Mouse (Mus musculus) stomach, embryonic 16.5 days (tissue): Measurements from ENCODE around the gene Pax6. TPM values are rescaled to one million over a fixed set of nuclear protein-coding genes. Genes with fewer than 3 reads are reported as not detected.
A peak's percentile ranks its signal among the peaks of the same experiment; 100 is the strongest.

ENCODE experiments used
- ATAC-seq: fragments of 200-750 bp; cut with Nextera tagmentation; 2 replicates; pipeline ENCODE4 v1.8.0; 2017; ENCODE audit warnings: moderate number of reproducible peaks, moderate TSS enrichment; ENCODE audit not compliant: insufficient read depth, low FRiP score
- H3K27ac ChIP-seq: fragments of 300-500 bp; sonication (generic); 2 replicates; pipeline ENCODE4 v1.5.1; 2014; ENCODE audit warnings: low read length
- H3K27me3 ChIP-seq: fragments of 300-500 bp; sonication (generic); 2 replicates; pipeline ENCODE4 v1.6.1; 2014; ENCODE audit warnings: low read length, control low read depth, mixed read lengths; ENCODE audit not compliant: control insufficient read depth, insufficient read depth
- H3K36me3 ChIP-seq: fragments of 300-500 bp; sonication (generic); 2 replicates; pipeline ENCODE4 v1.6.1; 2014; ENCODE audit warnings: low read length; ENCODE audit not compliant: control insufficient read depth, insufficient read depth
- H3K4me1 ChIP-seq: fragments of 300-500 bp; sonication (generic); 2 replicates; pipeline ENCODE4 v1.6.1; 2014; ENCODE audit warnings: low read length, control low read depth, mixed read lengths; ENCODE audit not compliant: control insufficient read depth, insufficient read depth
- H3K4me2 ChIP-seq: fragments of 300-500 bp; sonication (generic); 2 replicates; pipeline ENCODE4 v1.6.1; 2014; ENCODE audit warnings: low read depth, low read length, mixed read lengths
- H3K4me3 ChIP-seq: fragments of 300-500 bp; sonication (generic); replicated peaks from 2 replicates; pipeline ENCODE4 v1.5.1; 2014; ENCODE audit warnings: mild to moderate bottlenecking, low read length
- H3K9ac ChIP-seq: fragments of 300-500 bp; sonication (generic); 2 replicates; pipeline ENCODE4 v1.6.1; 2014; ENCODE audit warnings: low read length
- H3K9me3 ChIP-seq: fragments of 300-500 bp; sonication (generic); replicated peaks from 2 replicates; pipeline ENCODE4 v1.6.1; 2016; ENCODE audit warnings: low read length, control low read depth; ENCODE audit not compliant: control insufficient read depth
- WGBS: fragments of 180-500 bp; shearing (Covaris S2); extraction: QIAGEN DNeasy Blood & Tissue Kit; methylation state at CpG from one replicate; pipeline ENCODE4 v1.1.7; 2014; 5-methylcytosine and 5-hydroxymethylcytosine counted together
- polyA plus RNA-seq: library from polyadenylated mRNA; unstranded; fragments of >200 nt; fragmentation: Nextera tagmentation; extraction: Ambion mirVana; gene quantifications from 2 replicates; pipeline ENCODE4 v1.2.1, GENCODE M21; 2015

Pax6 gene
- polyA plus RNA-seq, 1 experiment from 2014 or later: 1.7 TPM

DNA sequence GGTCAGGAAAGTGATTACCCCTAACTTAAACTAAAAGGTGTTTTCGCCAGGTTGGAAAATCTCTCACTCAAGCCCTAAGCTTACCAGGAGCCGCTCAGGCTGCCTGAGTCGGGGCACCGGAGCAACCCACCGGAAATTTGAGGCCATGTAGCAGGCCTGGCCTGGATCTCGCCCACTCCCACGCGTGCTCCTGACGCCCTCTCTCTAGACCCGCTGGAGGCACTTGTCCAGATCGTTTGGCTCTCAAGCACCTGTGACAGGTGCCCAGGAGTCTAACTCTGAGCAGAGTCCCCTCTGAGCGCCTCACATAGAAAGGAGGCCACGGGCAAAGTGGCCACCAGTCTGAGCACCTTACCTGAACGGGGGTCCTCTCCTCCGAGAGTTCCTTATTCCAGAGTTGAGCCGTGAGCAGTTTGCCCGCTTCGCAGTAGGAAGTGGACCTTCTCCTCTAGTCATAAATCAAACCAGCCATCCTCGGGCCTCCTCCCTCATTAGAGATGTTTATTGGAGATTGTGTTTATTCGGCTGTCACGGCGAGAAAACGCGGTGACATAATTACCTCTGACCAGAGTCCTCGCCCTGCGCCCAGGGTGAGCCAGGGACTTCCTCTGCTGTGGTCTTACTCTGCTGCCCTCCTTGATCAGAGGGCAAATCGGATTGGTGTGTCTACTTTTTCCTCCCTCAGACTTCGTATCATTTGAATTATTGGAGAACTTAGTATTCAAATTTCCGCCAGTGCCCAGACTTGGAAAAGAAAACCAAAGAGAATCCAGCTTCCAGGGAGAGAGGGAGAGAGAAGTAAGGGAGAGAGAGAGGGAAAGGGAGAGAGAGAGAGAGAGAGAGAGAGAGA is 1.4 kb downstream of the Pax6 start:
- Histone ChIP-seq H3K4me3 (no peak overlapping the region), H3K27me3 (peaks cover 95% of the 10 kb centered on the region), H3K27ac (no peak overlapping the region), H3K4me1 (peaks cover 19% of the 10 kb centered on the region), H3K4me2 (no peak overlapping the region), H3K9me3 (no peaks in the 10 kb centered on the region), H3K36me3 (no peaks in the 10 kb centered on the region), H3K9ac (no peak overlapping the region)
- ATAC-seq: no peak
- WGBS: 2% methylated on average over 29 of the region's 29 CpGs

DNA sequence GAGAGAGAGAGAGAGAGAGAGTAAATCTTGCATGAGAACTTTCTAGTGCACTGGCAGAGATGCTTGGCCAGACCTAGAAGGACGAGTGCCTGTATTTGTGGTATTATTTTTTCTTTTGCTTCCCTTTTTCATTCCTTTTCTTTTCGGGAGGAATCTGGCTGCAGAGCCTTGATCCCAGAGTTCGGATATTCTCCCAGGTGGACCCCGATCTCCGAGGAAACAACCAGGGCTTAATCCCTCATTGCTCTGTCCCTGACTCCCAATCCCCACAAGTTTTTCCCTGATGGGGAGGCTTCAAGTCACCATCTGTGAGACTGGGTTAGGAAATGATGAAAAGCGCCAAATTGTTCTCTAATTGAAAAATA is 2.0 kb downstream of the Pax6 start:
- no peaks in the 10 kb centered on the region for H3K36me3 ChIP-seq
- no peak overlapping the region for H3K9ac ChIP-seq
- no peak overlapping the region for H3K27ac ChIP-seq
- ATAC-seq: no peak
- H3K9me3 ChIP-seq: no peaks in the 10 kb centered on the region
- H3K4me3 ChIP-seq: no peak overlapping the region
- H3K4me2 ChIP-seq: no peak overlapping the region
- WGBS: 3% methylated on average over 6 of the region's 6 CpGs
- H3K27me3 ChIP-seq: peaks cover 94% of the 10 kb centered on the region
- H3K4me1 ChIP-seq: peaks cover 19% of the 10 kb centered on the region

DNA sequence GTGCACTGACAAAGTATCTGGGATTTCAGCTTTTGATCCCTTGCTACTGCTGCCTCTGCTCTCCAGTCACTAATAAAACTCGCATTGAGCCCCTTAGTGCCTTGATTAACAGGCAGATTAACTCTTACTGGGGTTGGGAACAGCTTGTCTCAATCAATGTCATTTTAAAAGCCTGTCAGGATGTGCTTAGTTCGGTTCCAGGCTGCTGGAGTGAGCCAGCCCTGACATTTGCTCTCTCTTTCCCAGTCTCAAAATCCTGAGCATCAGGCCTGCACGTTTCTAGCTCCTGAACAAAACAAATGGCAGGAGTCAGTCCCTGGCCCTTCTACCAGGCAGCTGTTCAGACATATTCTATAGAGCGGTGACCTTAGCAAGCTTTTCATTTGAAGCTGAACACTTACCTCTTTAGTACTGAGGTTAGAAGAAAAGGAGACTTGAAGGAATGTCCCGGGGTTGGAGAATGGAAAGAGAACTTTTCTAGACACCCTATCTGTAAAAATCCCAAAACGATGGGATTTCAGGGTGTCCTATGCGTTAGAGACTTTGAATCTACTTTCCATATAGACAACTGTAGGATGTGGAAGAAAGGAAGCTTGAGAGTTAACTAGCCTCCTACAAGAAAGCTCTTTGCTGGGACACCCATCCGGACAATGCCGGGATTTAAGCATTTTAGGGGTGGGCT is 2.6 kb downstream of the Pax6 start:
- Histone ChIP-seq H3K36me3 (no peaks in the 10 kb centered on the region), H3K27ac (no peak overlapping the region), H3K9me3 (no peaks in the 10 kb centered on the region), H3K4me2 (no peak overlapping the region), H3K4me3 (no peak overlapping the region), H3K9ac (no peak overlapping the region), H3K27me3 (peaks cover 92% of the 10 kb centered on the region), H3K4me1 (peaks cover 23% of the 10 kb centered on the region)
- WGBS: 3% methylated on average over 9 of the region's 9 CpGs
- no peak for ATAC-seq

DNA sequence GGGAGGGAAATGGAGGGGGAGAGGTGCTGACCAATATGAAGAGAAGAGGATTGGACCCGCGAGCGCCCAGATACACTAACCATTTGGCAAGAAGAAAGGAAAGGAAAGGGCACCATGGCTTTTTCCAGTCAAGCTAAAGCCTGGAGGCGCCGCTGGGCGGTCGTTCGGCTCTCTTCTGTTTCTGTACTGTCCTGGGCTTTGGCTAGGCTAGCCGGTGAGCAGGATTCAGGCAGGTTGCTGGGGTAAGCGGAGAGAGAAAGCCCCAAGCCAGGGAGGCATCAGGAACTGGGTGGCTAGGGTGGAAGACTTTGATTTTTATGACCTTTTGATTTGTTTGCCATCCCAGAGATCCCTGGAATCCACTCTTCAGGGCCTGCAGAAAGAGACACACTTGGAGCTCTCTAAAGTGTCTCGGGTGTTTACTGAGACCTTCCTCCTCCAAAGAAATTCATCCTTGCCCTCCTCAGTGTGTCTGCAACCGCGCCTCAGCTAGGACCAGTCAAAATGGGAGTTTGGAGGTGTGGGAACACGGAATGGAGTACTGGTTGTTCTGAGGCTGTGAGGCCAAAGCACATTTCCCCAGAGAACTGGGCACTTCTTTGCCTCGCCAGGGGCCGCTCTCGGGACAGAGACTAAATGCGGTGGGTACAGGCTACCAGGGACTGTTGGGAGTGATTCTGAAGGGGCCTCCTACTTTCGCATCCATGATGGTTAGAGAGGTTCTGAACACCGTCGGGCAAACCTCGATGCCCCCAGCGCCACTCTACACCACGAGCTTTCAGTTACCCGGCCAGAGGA is 3.3 kb downstream of the Pax6 start:
- no peak overlapping the region for H3K27ac ChIP-seq
- 3% methylated on average over 25 of the region's 25 CpGs for WGBS
- peaks cover 26% of the 10 kb centered on the region for H3K4me1 ChIP-seq
- no peak overlapping the region for H3K9ac ChIP-seq
- no peak overlapping the region for H3K4me2 ChIP-seq
- no peak for ATAC-seq
- H3K4me3 ChIP-seq: no peak overlapping the region; the same call in 1 of the 2 replicates
- peaks cover 91% of the 10 kb centered on the region for H3K27me3 ChIP-seq
- H3K36me3 ChIP-seq: no peaks in the 10 kb centered on the region
- H3K9me3 ChIP-seq: no peaks in the 10 kb centered on the region

DNA sequence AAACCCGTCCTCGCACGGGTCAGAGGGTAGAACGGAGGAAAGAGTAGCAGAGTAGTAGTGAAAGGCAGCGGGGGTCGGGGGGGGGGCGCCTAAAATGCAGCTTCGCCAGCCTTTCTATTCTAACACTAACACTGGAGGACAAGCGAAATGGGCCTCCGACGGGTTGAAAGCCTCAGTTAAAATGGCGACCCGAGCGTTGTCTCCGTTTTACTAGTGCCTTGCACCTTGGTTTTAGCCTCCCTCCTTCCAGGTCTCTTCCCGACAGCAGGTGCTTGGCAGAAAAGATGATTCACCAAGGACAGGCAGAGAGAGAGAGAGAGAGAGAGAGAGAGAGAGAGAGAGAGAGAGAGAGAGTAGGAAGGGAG is 3.9 kb downstream of the Pax6 start:
- no peak for ATAC-seq
- Histone ChIP-seq H3K9ac (no peak overlapping the region), H3K36me3 (no peaks in the 10 kb centered on the region), H3K4me2 (no peak overlapping the region), H3K27ac (no peak overlapping the region), H3K27me3 (peaks cover 90% of the 10 kb centered on the region), H3K9me3 (no peaks in the 10 kb centered on the region), H3K4me3 (no peak overlapping the region; the same call in 1 of the 2 replicates), H3K4me1 (peaks cover 23% of the 10 kb centered on the region)
- 2% methylated on average over 16 of the region's 16 CpGs for WGBS

DNA sequence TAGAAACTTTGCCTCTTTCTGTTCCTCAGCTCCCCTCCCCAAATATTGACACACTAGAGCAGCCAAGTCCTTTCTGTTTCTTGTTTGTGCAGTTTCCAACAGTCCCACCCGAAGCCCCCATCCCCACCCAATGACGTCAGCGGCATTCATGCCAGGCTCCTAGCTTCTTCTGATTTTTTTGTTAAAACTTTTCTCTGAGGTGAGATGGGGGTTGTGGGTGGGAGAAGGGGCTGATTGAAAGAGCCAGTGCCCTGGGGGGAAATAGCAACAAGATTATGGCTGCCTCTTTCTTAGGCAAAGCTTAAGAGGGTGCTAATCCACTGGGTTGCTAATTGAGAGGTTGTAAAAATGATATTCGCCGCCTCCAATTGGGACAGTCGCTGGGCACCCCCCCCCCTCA is 4.4 kb downstream of the Pax6 start:
- Histone ChIP-seq H3K36me3 (no peaks in the 10 kb centered on the region), H3K9me3 (no peaks in the 10 kb centered on the region), H3K27ac (no peak overlapping the region), H3K9ac (no peak overlapping the region), H3K4me3 (no peak overlapping the region), H3K4me1 (peaks cover 23% of the 10 kb centered on the region), H3K27me3 (peaks cover 90% of the 10 kb centered on the region), H3K4me2 (no peak overlapping the region)
- ATAC-seq: no peak
- WGBS: 1% methylated on average over 6 of the region's 6 CpGs

DNA sequence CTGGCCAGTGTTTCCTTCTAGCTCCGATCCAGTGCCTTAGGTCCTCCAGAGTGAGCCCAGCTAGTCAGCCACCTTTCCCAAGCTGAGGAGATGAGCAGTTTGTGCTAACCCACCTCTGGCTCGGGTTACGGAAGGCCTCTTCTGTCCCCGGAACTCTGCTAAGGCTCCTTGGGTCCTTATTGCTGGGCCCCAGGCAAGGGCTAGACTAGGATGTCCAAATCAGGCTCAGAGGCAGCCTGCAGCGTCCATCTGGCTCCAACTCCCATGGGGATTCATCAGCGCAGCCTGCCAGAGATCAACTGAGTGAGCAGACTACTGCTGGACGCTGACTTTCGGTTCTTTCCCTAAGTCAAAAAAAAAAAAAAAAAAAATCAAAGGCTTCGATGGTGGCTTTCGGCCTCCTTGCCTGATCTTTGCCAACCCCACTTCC is 4.9 kb downstream of the Pax6 start:
- no peak for ATAC-seq
- Histone ChIP-seq H3K4me2 (peak overlapping the region; percentile 42; the same call in 1 of the 2 replicates), H3K27me3 (peaks cover 90% of the 10 kb centered on the region), H3K4me1 (peaks cover 21% of the 10 kb centered on the region), H3K36me3 (no peaks in the 10 kb centered on the region), H3K9me3 (no peaks in the 10 kb centered on the region), H3K4me3 (peak overlapping the region; percentile 11), H3K27ac (no peak overlapping the region), H3K9ac (no peak overlapping the region)
- WGBS: 5% methylated on average over 10 of the region's 10 CpGs

DNA sequence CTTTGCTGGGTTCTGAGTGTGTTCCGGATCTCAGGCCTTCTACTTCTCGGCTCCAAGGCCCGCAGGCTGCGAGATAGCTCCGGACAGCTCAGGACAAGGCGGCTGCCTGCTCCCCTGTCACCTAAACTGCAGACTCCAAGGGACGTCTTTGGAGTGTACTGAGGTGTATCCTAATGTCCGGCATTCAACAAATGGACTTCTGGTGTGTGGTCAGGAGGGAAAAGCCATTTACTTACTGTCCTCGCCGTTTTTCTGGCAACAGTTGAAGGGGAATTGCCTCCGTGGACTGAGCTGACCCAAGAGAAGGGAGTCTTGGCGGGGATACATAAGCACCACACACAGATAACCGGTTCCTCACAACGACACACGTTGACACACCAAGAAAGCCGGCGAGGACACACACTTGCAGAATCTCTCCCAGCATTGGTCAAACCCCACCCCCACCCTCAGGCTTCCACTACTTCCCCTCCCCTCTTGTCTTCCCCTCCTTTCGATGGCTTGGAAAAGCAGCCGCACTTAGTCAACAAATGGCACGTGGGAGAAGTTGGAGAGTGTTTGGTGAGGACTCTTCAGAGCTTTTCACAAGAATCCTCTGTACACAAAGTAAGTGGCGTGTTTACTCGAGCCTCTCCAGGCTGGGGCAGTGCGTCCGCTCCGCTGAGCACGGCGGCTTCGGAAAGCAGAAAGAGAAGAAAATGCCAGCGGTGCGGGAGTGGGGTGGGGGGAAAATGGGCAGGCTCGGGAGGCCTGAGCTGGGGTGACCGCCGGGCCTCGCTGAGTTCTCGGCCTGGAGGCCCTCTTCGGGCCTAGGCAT is 5.6 kb downstream of the Pax6 start:
- Histone ChIP-seq H3K4me1 (peaks cover 20% of the 10 kb centered on the region), H3K9me3 (no peaks in the 10 kb centered on the region), H3K27me3 (peaks cover 90% of the 10 kb centered on the region), H3K27ac (no peak overlapping the region), H3K4me2 (peak overlapping the region; percentile 42), H3K9ac (no peak overlapping the region), H3K4me3 (peak overlapping the region; percentile 30), H3K36me3 (no peaks in the 10 kb centered on the region)
- ATAC-seq: no peak
- WGBS: 1% methylated on average over 36 of the region's 36 CpGs
